Mouse (Mus musculus) natural killer cell, adult 2 months (primary cell): ENCODE data around the gene Kptn.

ENCODE experiments used
- DNase-seq, 2 experiments: peaks; one replicate each; pipeline ENCODE4 v3.0.0; 2022; ENCODE audit warnings: low spot score in 2 of 2

Gene Kptn

GRCm38 (mm10) chr7:16119569-16120261 lies at the start of gene Kptn:
Gene Kptn, plus strand, starts transcription at chr7:16119895.
- DNase-seq, result peak; percentile 94 to 95

DNA sequence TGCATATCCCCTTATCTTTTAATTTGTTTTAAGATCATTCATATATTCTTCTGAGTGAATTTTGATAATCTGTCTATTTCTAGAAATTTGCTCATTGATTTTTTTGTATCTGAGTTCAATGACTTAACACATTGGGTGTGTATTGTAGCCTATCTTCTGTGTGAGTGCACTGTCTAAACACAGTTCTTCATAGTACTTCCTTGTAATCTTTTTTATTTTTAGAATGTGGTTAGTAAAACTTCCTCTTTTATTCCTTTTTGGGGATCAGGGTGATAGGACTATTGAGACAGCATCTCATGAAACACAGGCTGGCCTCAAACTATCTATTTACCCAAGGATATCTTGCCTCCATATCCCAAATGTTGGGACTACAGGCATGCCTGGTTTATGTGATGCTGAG lies 48.8 kb upstream of the Kptn start:
- no peak for DNase-seq

GRCm38 (mm10) chr7:16071906-16072305 lies 47.8 kb upstream of the Kptn start:
- no peak for DNase-seq

- DNase-seq, result no peak
Observed at GRCm38 (mm10) chr7:16079947-16080346, 39.7 kb upstream of the Kptn start.

GRCm38 (mm10) chr7:16080581-16080980 lies 39.1 kb upstream of the Kptn start:
- DNase-seq, result no peak

GRCm38 (mm10) chr7:16083361-16083760 lies 36.3 kb upstream of the Kptn start:
- no peak for DNase-seq

GRCm38 (mm10) chr7:16087587-16087986 lies 32.1 kb upstream of the Kptn start:
- DNase-seq, result no peak

GRCm38 (mm10) chr7:16094592-16094991 lies 25.1 kb upstream of the Kptn start:
- DNase-seq, result no peak

DNA sequence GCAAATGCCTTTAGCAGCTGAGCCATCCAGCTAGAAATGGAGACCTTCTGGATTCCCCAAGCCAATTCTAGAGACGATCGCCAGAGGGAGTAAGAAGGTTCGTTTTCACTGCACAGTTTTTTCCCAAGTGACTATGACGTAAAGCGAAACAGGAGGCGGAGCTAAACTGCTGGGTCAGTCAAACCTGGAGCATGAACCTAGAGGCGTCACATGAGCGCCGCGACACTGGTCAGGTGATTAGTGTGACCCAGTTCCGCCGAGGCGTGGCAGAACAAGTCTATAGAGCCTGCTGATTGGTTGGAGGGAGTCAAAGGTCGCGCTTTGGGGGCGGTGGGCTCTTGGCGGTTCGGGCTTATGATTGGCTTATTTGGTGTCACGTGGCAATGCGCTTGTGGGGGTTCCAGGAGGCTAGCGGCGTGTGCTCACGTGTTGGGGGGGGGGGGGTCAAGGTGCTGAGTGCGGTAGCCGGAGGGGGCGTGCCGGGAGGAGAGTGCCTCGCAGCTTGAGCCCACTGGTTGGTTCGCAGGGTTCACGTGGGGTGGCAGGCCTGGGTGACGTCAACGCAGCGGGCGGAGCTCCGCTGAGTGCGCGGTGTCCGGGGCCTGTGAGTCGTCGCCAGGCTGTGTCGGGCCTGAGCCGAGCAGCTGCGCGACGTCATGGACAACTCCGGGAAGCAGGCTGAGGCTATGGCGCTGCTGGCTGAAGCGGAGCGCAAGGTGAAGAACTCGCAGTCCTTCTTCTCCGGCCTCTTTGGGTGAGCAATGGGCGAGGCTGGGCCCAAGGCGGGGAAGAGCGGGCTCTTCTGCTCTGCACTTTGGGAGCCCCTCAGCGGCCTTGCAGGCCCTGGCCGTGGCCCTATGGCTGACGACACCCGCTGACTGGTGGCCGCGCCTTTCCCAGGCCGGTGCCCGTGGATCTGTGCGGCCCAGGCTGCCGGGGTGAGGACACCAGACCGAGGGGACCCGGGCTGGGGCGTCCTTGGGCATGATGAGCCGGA lies 21.4 kb upstream of the Kptn start, which contains the start of gene Napa:
Gene Napa (plus strand): TSS at position 438 of the 997 bp plus-strand sequence.
- peak; percentile 98 to 99 for DNase-seq

DNA sequence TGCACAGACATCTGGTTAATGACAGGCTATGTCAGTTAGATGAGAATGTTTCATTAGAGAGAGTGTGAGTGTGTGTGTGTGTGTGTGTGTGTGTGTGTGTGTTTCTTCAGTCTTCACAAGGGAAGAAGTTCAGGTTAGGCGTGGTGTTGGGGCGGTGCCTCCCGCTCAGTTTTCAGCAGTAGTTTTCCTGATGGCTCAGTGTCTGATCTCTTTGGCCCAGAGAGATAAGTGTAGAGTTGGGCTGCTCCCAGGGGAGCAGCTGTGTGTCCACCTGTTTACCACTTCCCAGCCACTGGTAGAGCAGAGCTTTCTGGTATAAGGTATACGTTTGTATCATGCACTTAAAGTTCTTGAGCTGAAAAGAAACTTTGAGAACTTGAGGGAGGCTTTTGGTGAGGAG lies 19.8 kb upstream of the Kptn start:
- DNase-seq, result no peak

- DNase-seq, result no peak
Observed at GRCm38 (mm10) chr7:16101081-16101480, 18.6 kb upstream of the Kptn start.

DNA sequence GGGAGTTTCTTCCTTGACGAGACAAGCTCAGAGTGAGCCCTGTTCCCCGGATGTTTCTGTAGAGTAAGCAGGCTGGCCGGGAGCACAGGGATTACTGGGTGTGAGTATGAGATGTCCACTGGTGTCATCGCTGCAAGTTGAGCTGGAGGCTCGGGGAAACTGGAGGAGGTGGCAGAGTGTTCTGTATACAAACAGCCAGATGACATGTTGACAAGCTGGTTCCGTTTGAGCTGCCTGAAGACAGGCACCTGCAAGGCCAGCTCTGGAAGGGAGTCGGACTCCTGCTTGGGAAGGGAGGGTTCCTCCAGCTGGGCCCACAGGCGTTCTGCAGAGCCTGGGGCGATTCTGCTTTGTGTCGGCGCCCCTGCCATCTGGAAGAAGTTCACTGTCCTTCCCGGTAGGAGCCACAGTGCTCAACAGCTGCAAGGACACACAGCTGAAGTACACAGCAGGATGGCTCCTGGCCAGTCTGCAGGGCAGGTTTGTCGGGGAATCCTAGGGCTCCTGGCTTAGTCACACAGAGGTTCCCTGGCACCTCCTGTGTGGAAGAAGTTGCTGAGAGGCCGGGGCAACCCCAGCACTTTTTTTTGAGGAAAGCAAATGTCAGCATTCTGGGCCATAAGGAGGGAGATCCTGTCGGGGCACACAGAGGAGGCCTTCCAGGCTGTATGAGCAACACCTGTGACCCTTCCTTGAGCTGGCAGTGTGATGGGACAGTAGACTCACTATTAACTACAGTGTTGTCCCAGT lies 17.8 kb upstream of the Kptn start:
- DNase-seq, result no peak

GRCm38 (mm10) chr7:16102686-16103226 lies 16.9 kb upstream of the Kptn start:
- DNase-seq, result no peak

DNA sequence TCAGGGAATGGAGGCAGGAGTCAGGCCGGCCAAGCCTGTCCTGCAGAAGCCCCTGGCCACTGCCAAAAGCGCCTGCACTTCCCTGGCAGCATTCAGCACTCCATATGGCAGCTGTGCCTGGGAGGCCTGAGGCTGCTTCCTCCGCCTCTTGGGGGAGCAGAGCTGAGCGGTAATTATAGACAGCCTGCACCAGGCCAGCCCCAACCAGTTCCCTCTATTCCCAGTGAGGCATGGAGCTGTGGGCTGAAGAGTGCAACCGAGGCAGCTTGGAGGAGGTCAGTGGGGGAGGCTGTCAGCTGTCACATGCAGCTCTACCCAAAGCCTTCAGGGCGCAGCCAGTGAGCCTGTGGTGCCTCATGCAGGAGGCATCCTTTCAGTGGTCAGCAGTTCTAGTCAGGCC lies 15.9 kb upstream of the Kptn start:
- no peak for DNase-seq

DNA sequence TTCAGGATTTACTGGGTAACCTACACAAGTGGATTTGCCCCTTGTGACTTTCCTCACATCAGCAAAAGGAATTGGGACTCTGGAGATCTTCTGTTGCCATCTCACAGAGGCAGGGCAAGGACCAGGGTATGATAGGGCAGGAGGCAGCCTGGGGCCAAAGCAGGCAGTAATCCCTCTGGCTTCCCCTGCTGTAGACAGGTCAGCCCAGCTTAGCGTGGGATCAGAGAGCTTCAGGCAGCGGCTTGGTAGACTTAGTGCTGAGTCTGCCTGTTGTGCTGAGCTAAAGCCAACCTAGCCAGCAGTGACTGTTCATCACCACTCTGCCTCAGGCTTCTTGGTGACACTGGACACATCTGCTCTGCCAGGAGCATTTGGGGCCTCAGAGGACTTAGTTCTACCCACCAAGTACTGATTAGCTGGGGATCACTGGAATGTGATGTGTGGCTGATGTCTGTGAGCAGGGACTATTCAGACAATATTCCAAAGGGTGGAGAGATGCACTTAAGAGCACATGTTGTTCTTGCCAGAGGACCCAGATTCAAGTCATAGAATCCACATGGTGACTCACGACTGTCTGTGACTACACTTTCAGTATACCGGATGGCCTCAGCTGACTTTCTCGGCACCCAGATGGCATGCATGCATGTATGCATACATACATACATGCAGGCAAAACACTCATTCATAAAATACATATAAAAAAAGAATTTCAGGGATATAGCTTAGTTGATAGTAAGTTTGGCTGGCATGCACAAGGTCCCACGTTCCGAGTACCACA lies 14.9 kb upstream of the Kptn start:
- no peak for DNase-seq

- no peak for DNase-seq
Observed at GRCm38 (mm10) chr7:16108886-16109542, 10.7 kb upstream of the Kptn start.

- DNase-seq, result no peak
Observed at GRCm38 (mm10) chr7:16110158-16110557, 9.5 kb upstream of the Kptn start.

- no peak for DNase-seq
Observed at GRCm38 (mm10) chr7:16111284-16112090, 8.2 kb upstream of the Kptn start.

DNA sequence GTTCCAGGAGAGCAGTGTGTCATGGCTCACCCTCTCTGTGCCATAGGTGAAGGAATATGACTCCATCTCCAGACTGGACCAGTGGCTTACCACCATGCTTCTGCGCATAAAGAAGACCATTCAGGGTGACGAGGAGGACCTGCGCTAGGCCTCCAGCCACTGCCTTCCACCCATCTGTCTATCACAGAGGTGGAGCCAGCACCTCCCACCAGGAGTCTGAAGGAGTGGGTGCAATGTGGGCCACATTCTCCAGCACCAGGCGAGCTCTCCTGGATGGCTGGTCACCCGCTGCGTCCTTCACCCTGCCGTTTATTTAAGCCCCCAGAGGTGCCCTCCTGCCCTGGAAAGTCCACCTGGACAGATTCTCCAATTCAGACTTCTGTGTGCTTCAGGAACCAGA lies 3.3 kb upstream of the Kptn start:
- no peak for DNase-seq

GRCm38 (mm10) chr7:16117100-16117499 lies 2.6 kb upstream of the Kptn start:
- no peak for DNase-seq
